Mouse (Mus musculus) myocyte (in vitro differentiated cells): ENCODE measurements around the gene Smg9. TPM values are rescaled to one million over a fixed set of nuclear protein-coding genes. Genes with fewer than 3 reads are reported as not detected.

Experiments used
- H3K27me3 ChIP-seq: one replicate; pipeline ENCODE4 v1.6.1; 2011; ENCODE audit not compliant: control insufficient read depth, insufficient read depth, insufficient read length
- H3K36me3 ChIP-seq: one replicate; pipeline ENCODE4 v1.6.1; 2011; ENCODE audit not compliant: control insufficient read depth, insufficient read depth
- H3K4me2 ChIP-seq: one replicate; pipeline ENCODE4 v1.6.1; 2011; ENCODE audit warnings: low read depth, control low read depth
- H3K4me3 ChIP-seq: one replicate; pipeline ENCODE4 v1.5.1; 2011; ENCODE audit warnings: mild to moderate bottlenecking, control low read depth, moderate library complexity
- H3K79me2 ChIP-seq: one replicate; pipeline ENCODE4 v1.6.1; 2011; ENCODE audit not compliant: control insufficient read depth, insufficient read depth
- H3ac ChIP-seq: one replicate; pipeline ENCODE4 v1.6.1; 2011; ENCODE audit not compliant: control insufficient read depth, insufficient read length
- CEBPB ChIP-seq: IDR thresholded peaks from 2 replicates; pipeline ENCODE4 v1.6.1; 2011; ENCODE audit warnings: mild to moderate bottlenecking, moderate library complexity; ENCODE audit not compliant: poor library complexity, insufficient read depth, severe bottlenecking
- E2F4 ChIP-seq: IDR thresholded peaks from one replicate; pipeline ENCODE4 v1.6.1; 2011; ENCODE audit warnings: mild to moderate bottlenecking, control low read depth, moderate library complexity; ENCODE audit not compliant: insufficient read depth
- MAX ChIP-seq: IDR thresholded peaks from one replicate; pipeline ENCODE4 v1.6.1; 2011; ENCODE audit warnings: low read depth, mild to moderate bottlenecking, control low read depth
- MYOD1 ChIP-seq, 3 experiments: IDR thresholded peaks; one replicate each; pipeline ENCODE4 v1.6.1; 2011; ENCODE audit warnings: control low read depth in 2 of 3, low read depth in 2 of 3, mild to moderate bottlenecking in 2 of 3, moderate library complexity in 1 of 3; ENCODE audit not compliant: insufficient read length in 2 of 3, control insufficient read depth in 1 of 3
- MYOG ChIP-seq, 3 experiments: IDR thresholded peaks; one replicate each; pipeline ENCODE4 v1.6.1; 2011; ENCODE audit warnings: control low read depth in 2 of 3, low read depth in 2 of 3, mild to moderate bottlenecking in 2 of 3; ENCODE audit not compliant: insufficient read length in 2 of 3, control insufficient read depth in 1 of 3, insufficient read depth in 1 of 3
- POLR2A ChIP-seq: IDR thresholded peaks from one replicate; pipeline ENCODE4 v1.6.1; 2011; ENCODE audit warnings: low read depth, mild to moderate bottlenecking, control low read depth, moderate library complexity; ENCODE audit not compliant: insufficient read length
- POLR2AphosphoS2 ChIP-seq: IDR thresholded peaks from one replicate; pipeline ENCODE4 v1.6.1; 2011; ENCODE audit warnings: low read depth, control low read depth; ENCODE audit not compliant: insufficient read length
- REST ChIP-seq: IDR thresholded peaks from one replicate; pipeline ENCODE4 v1.6.1; 2011; ENCODE audit warnings: mild to moderate bottlenecking, control low read depth, moderate library complexity; ENCODE audit not compliant: insufficient read depth, insufficient read length
- SRF ChIP-seq: IDR thresholded peaks from one replicate; pipeline ENCODE4 v1.6.1; 2011; ENCODE audit warnings: low read depth; ENCODE audit not compliant: control insufficient read depth, insufficient read length
- TCF12 ChIP-seq: IDR thresholded peaks from one replicate; pipeline ENCODE4 v1.6.1; 2011; ENCODE audit warnings: mild to moderate bottlenecking, control low read depth; ENCODE audit not compliant: poor library complexity, insufficient read depth, severe bottlenecking
- TCF3 ChIP-seq: IDR thresholded peaks from one replicate; pipeline ENCODE4 v1.6.1; 2011; ENCODE audit warnings: low read depth, control low read depth; ENCODE audit not compliant: insufficient read length
- USF1 ChIP-seq: IDR thresholded peaks from one replicate; pipeline ENCODE4 v1.6.1; 2011; ENCODE audit warnings: low read depth, mild to moderate bottlenecking, control low read depth, moderate library complexity
- polyA plus RNA-seq: library from polyadenylated mRNA; unstranded; fragments of >200 nt; fragmentation: generic; extraction: Trizol; gene quantifications from one replicate; pipeline ENCODE4 v1.2.1, GENCODE M21; 2012; ENCODE audit warnings: missing spikeins

The Smg9 gene
- polyA plus RNA-seq, 1 experiment, result 17.4 TPM

DNA sequence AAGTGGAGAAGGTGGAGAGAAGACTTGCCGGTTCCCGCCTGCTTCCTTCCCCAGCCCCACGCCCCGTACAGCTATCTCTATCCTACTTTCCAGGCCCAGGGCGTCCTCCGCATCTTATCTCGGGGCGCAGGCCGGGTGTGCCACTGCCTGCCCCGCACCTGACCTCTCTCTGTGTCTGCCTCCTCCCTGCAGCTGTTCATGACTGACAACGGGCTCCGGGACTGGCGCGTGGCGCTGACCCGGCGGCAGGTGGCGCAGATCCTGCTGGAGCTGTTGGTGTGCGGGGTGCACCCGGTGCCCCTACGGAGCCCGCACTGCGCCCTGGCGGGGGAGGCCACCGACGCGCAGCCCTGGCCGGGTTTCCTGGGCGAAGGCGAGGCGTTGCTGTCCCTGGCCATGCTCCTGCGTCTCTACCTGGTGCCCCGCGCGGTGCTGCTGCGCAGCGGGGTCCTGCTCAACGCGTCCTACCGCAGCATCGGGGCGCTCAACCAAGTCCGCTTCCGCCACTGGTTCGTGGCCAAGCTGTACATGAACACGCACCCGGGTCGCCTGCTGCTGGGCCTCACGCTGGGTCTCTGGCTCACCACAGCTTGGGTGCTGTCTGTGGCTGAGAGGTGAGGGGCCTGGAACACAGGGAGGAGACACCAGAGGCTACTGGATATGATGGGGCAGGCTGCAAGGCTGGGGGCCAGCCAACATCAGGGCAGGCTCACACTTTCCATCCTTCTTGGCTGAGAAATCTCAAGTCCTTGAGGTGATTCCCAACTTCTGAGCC, 22.1 kb upstream of the Smg9 start:
- Histone ChIP-seq H3K27me3 (no peaks in the 10 kb centered on the region), H3K79me2 (peaks cover 19% of the 10 kb centered on the region), H3K36me3 (no peaks in the 10 kb centered on the region), H3K4me3 (no peak overlapping the region), H3K4me2 (no peak overlapping the region), H3ac (no peak overlapping the region)
- TF ChIP-seq MYOD1 (IDR thresholded peaks at IDR 0.05; ENCODE audit: control insufficient read depth in 1 of 3, insufficient read length in 2 of 3, low read depth in 2 of 3) (peak in 2 of 3 experiments; percentile 73 to 82), USF1 (no peak), MYOG (IDR thresholded peaks at IDR 0.05; ENCODE audit: control insufficient read depth in 1 of 3, insufficient read depth in 1 of 3, insufficient read length in 2 of 3, low read depth in 2 of 3) (peak in 2 of 3 experiments; percentile 88 to 90)

- Histone ChIP-seq H3ac (no peak overlapping the region), H3K79me2 (peaks cover 13% of the 10 kb centered on the region), H3K4me2 (no peak overlapping the region), H3K36me3 (no peaks in the 10 kb centered on the region), H3K4me3 (no peak overlapping the region), H3K27me3 (no peaks in the 10 kb centered on the region)
- TF ChIP-seq CEBPB (no peak), USF1 (no peak), MYOG (IDR thresholded peaks at IDR 0.05; ENCODE audit: control insufficient read depth in 1 of 3, insufficient read depth in 1 of 3, insufficient read length in 2 of 3, low read depth in 2 of 3) (no peak), POLR2A (no peak), E2F4 (no peak)
Measured at GRCm38 (mm10) chr7:24378049-24378701, 21.2 kb upstream of the Smg9 start.

GRCm38 (mm10) chr7:24379934-24380333, 19.5 kb upstream of the Smg9 start:
- Histone ChIP-seq H3ac (no peak overlapping the region), H3K4me2 (no peak overlapping the region), H3K79me2 (no peaks in the 10 kb centered on the region), H3K4me3 (no peak overlapping the region), H3K36me3 (no peaks in the 10 kb centered on the region), H3K27me3 (no peaks in the 10 kb centered on the region)
- no peak for TF ChIP-seq MYOD1 (IDR thresholded peaks at IDR 0.05; ENCODE audit: control insufficient read depth in 1 of 3, insufficient read length in 2 of 3, low read depth in 2 of 3)
- TF ChIP-seq POLR2AphosphoS2, result peak; percentile 18

GRCm38 (mm10) chr7:24380370-24380769, 19.0 kb upstream of the Smg9 start:
- H3ac ChIP-seq, result no peak overlapping the region
- H3K27me3 ChIP-seq, result no peaks in the 10 kb centered on the region
- H3K4me2 ChIP-seq, result no peak overlapping the region
- no peaks in the 10 kb centered on the region for H3K36me3 ChIP-seq
- no peaks in the 10 kb centered on the region for H3K79me2 ChIP-seq
- TF ChIP-seq MYOD1 (IDR thresholded peaks at IDR 0.05; ENCODE audit: control insufficient read depth in 1 of 3, insufficient read length in 2 of 3, low read depth in 2 of 3), result no peak
- no peak for TF ChIP-seq REST
- no peak for TF ChIP-seq TCF12
- TF ChIP-seq USF1, result no peak
- TF ChIP-seq POLR2A, result no peak
- no peak for TF ChIP-seq MYOG (IDR thresholded peaks at IDR 0.05; ENCODE audit: control insufficient read depth in 1 of 3, insufficient read depth in 1 of 3, insufficient read length in 2 of 3, low read depth in 2 of 3)
- no peak for TF ChIP-seq SRF
- no peak for TF ChIP-seq TCF3
- TF ChIP-seq E2F4, result no peak
- TF ChIP-seq POLR2AphosphoS2, result no peak
- no peak for TF ChIP-seq CEBPB
- TF ChIP-seq MAX, result no peak
- H3K4me3 ChIP-seq, result no peak overlapping the region

DNA sequence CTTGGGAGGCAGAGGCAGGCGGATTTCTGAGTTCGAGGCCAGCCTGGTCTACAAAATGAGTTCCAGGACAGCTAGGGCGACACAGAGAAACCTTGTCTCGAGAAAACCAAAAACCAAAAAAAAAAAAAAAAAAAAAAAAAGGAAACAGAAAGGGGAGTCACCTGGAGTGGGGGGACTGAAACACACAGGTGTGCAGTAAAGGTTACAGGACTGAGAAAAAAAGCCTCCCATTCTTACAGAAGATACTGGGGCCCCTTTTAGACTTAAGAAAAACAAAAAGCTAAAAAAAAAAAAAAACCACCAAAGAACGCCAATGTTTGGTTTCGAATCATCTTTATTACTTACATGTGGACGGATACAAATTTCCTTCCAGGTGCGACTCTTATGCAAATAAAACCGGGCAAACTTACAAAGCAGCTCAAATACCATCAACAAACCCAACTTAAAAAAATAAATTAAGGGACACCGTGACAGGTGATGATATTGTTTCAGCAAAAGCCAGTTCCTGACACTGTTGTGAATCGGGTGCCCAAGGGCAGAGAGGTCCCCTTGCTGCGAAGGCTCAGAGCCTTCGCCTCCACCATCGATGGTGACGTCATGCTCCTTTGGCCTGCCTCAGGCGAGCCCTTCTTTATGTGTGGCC, 16.6 kb upstream of the Smg9 start:
- Histone ChIP-seq H3K27me3 (no peaks in the 10 kb centered on the region), H3K79me2 (no peaks in the 10 kb centered on the region), H3K4me2 (no peak overlapping the region), H3K36me3 (no peaks in the 10 kb centered on the region), H3ac (no peak overlapping the region), H3K4me3 (no peak overlapping the region)
- TF ChIP-seq POLR2AphosphoS2 (no peak), POLR2A (no peak), MAX (no peak), TCF12 (no peak), MYOG (IDR thresholded peaks at IDR 0.05; ENCODE audit: control insufficient read depth in 1 of 3, insufficient read depth in 1 of 3, insufficient read length in 2 of 3, low read depth in 2 of 3) (no peak), E2F4 (no peak), SRF (no peak), USF1 (no peak), REST (no peak), CEBPB (no peak), TCF3 (no peak), MYOD1 (IDR thresholded peaks at IDR 0.05; ENCODE audit: control insufficient read depth in 1 of 3, insufficient read length in 2 of 3, low read depth in 2 of 3) (no peak)
